Mouse (Mus musculus) erythroblast, adult 5-6 weeks (primary cell): ENCODE data around the gene Gm4553. TPM values are rescaled to one million over a fixed set of nuclear protein-coding genes. Genes with fewer than 3 reads are reported as not detected.
A peak's percentile ranks its signal among the peaks of the same experiment; 100 is the strongest.
"Not testable (repeated sequence)": the region's sequence is repeated elsewhere in the genome, so short reads cannot be mapped to it uniquely, and the experiment has no call there.

Source experiments
- ATAC-seq: replicated peaks from 2 replicates; pipeline ENCODE4 v1.8.0; 2016; ENCODE audit warnings: moderate number of reproducible peaks, mild to moderate bottlenecking, moderate TSS enrichment, inconsistent platforms; ENCODE audit not compliant: poor library complexity, low FRiP score, severe bottlenecking
- total RNA-seq, 2 experiments: library from RNA; stranded (forward) in 1 of 2; stranded (reverse) in 1 of 2; fragments of 150-400 nt in 1 of 2; fragments of 200-764, 138-1000 nt in 1 of 2; gene quantifications; 2 replicates each; pipeline versions ENCODE4 v1.2.3 to v1.2.4; 2015 to 2017; ENCODE audit warnings: low replicate concordance in 2 of 2

The Gm4553 gene
- total RNA-seq (2015; ENCODE audit: low replicate concordance) (not detected in 2 replicates), total RNA-seq (2017; ENCODE audit: low replicate concordance) (not detected in 2 replicates)

- ATAC-seq: not testable (repeated sequence)
Measured at GRCm38 (mm10) chr7:142165639-142166038, at the start of gene Gm4553. TSS of gene Gm4553 (minus strand) at chr7:142165739.

GRCm38 (mm10) chr7:142212136-142212535 is 46.6 kb upstream of the Gm4553 start:
- not testable (repeated sequence) for ATAC-seq

GRCm38 (mm10) chr7:142211559-142211958 is 46.0 kb upstream of the Gm4553 start, which contains the start of gene Gm7579:
TSS of gene Gm7579 (plus strand) at chr7:142211859.
- no peak for ATAC-seq

- ATAC-seq: not testable (repeated sequence)
Measured at GRCm38 (mm10) chr7:142206891-142207290, 41.4 kb upstream of the Gm4553 start.

GRCm38 (mm10) chr7:142205488-142205887 is 39.9 kb upstream of the Gm4553 start:
- no peak for ATAC-seq

- ATAC-seq: no peak
Measured at GRCm38 (mm10) chr7:142201064-142201463, 35.5 kb upstream of the Gm4553 start, which contains the start of gene Krtap5-3. TSS of gene Krtap5-3 (plus strand) at chr7:142201364.

GRCm38 (mm10) chr7:142198748-142199147 is 33.2 kb upstream of the Gm4553 start:
- ATAC-seq: no peak

GRCm38 (mm10) chr7:142190289-142190688 is 24.8 kb upstream of the Gm4553 start, which contains the start of gene Gm10153:
TSS of gene Gm10153 (minus strand) at chr7:142190389.
- no peak for ATAC-seq

GRCm38 (mm10) chr7:142188156-142188555 is 22.6 kb upstream of the Gm4553 start:
- no peak for ATAC-seq

- no peak for ATAC-seq
Measured at GRCm38 (mm10) chr7:142181021-142181420, 15.5 kb upstream of the Gm4553 start.

GRCm38 (mm10) chr7:142178685-142179084 is 13.1 kb upstream of the Gm4553 start:
- ATAC-seq: no peak

GRCm38 (mm10) chr7:142175905-142176304 is 10.4 kb upstream of the Gm4553 start, which contains the start of gene Krtap5-2:
TSS of gene Krtap5-2 (minus strand) at chr7:142176005.
- not testable (repeated sequence) for ATAC-seq

GRCm38 (mm10) chr7:142169836-142170235 is 4.3 kb upstream of the Gm4553 start:
- peak; percentile 68; the same call in 1 of the 2 replicates for ATAC-seq

- ATAC-seq: no peak
Measured at GRCm38 (mm10) chr7:142159366-142159765, 6.2 kb downstream of the Gm4553 start.

GRCm38 (mm10) chr7:142157013-142157412 is 8.5 kb downstream of the Gm4553 start, which contains the start of gene Gm29735:
TSS of gene Gm29735 (minus strand) at chr7:142157113.
- ATAC-seq: not testable (repeated sequence)

- ATAC-seq: no peak
Measured at GRCm38 (mm10) chr7:142155308-142155707, 10.2 kb downstream of the Gm4553 start.

GRCm38 (mm10) chr7:142152191-142152590 is 13.3 kb downstream of the Gm4553 start:
- ATAC-seq: no peak

- no peak for ATAC-seq
Measured at GRCm38 (mm10) chr7:142148633-142149032, 16.9 kb downstream of the Gm4553 start.

- no peak for ATAC-seq
Measured at GRCm38 (mm10) chr7:142146033-142146432, 19.5 kb downstream of the Gm4553 start.

GRCm38 (mm10) chr7:142145413-142145940 is 20.1 kb downstream of the Gm4553 start:
- no peak for ATAC-seq

- ATAC-seq: no peak
Measured at GRCm38 (mm10) chr7:142144507-142144906, 21.0 kb downstream of the Gm4553 start, which contains the start of gene Gm45337. TSS of gene Gm45337 (minus strand) at chr7:142144607.
